Mouse (Mus musculus) cerebral cortex, adult 2 months (tissue): ENCODE results near the gene Gm29427.

Source experiments
- WGBS: fragments of 180-500 bp; shearing (Covaris S2); methylation state at CpG from one replicate; pipeline ENCODE4 v1.1.7; 2018; 5-methylcytosine and 5-hydroxymethylcytosine counted together

The Gm29427 gene

DNA sequence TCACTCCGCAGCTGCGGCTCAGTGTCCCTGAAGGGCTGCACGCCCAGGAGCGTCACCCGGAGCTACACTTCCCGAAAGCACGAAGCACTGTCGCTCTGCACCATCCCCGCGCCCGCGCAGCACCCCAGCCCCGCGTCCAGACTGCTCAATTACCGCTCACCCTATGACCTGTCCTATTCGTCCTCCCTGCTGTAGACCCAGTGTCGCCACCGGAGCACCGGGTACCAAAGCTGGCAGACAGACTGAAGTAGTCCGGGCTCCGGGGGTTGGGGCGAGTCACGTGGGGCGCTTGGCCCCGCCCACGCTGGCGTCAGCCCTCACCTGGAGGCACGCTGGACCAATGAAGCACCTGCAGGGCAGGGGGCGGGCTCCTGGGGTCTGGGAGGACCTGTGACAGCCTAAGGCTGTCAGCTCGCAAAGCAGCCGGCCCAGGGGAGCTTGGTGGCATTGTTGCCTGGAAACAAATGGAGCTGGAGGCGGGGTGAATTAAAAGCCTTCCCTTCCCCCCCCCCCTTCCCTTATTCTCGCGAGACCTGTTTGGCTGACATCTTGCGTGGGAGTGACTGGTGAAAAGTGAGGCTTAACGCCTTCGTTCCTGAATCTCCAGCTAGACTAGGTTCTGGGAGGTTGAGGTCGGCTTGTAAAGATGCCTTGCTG lies at the start of gene Gm29427:
Gene Gm29427, minus strand, starts transcription at position 239 of the 657 bp plus-strand sequence.
- WGBS, result under 1% methylated on average over 38 of the region's 38 CpGs

DNA sequence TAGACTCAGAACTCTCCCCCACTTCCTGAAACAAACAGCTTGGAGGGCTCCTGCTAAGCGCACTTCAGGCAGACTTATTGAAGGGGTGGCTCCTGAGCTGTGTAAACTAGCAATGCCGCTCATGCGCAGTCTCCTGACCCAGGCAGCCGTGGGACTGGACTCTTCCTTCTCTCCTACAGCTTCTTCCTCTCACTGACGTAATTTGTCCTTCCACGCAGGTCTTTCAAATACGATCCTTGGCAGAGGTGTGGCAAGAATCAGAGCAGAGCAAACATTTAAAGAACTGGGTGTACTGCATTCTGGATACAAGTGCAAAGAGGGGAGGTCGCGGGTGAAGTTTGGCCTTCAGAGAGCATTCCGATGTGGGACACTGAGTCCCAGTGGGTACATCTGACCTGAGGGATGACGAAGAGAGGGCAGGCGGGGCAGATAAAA lies 48.4 kb upstream of the Gm29427 start:
- 93% methylated on average over 12 of the region's 12 CpGs for WGBS

DNA sequence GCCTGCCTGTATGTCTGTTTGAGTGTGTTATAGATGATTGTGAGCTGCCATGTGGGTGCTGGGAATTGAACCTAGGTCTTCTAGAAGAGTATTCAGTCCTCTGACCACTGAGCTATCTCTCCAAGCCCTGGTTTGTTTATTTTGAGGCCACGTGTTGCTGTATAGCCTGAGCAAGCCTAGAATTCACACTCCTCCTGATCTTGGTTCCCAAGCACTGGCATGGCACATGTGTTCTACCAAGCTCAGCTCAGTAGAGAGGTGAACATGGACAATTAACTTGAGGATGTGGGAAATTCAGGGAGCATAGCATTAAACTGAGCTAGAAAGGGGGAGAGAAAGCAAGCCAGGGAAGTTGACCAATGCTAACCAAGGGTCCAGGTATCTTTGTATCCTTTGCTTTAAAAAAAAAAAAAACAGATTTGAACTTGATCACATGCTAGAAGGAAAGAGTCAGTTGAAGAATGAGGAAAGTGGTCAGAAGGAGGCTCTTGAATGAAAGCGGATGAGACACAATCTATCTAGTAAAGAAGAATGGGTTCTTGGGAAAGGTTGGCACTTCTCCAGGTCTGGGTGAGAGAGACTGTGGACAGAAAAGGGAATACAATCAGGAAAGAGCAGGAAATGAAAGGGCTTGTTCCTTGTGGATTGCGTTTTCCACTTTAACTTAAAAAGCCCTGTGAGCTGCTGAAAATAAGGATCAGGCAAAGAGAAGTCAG lies 46.6 kb upstream of the Gm29427 start:
- 79% methylated on average over 3 of the region's 3 CpGs for WGBS

DNA sequence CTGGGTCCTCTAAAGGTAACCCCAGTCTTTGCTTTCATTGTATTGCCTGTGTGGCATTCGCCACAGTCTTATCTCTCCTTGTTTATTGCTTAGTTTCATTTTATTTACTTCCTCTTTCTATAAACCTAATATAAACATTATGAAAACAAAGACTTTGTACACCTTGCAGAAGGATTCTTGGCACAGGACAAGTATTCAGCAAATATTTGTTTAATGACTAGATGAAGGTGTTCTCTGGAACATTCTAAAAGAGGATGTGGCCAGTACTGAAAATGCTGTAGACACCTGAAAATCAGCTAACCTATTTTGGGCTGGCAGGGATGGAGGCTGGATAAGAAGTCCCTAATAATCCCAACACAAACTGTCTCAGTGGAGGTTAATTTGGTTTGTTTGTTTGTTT lies 46.0 kb upstream of the Gm29427 start:
- WGBS, result 78% methylated on average over 1 of the region's 1 CpGs

DNA sequence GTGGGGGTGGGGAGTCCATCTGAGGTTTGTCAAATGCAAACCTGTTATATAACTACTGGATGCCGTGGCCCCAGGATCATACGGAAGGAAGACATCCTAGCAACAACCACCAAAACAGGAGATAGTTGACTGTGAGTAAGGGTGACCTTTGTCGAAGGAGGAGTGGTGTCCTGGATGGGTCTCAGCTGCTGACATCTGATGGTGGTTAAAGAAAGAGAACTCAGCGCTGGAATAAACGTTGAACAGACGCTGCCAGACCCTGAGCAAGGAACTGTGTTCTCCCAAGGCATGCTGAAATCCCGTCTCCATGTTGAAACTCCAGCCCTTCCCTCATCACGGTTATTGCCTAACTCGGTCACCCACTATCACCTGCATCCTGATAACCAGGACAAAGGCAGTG lies 44.1 kb upstream of the Gm29427 start:
- WGBS, result 87% methylated on average over 9 of the region's 9 CpGs

DNA sequence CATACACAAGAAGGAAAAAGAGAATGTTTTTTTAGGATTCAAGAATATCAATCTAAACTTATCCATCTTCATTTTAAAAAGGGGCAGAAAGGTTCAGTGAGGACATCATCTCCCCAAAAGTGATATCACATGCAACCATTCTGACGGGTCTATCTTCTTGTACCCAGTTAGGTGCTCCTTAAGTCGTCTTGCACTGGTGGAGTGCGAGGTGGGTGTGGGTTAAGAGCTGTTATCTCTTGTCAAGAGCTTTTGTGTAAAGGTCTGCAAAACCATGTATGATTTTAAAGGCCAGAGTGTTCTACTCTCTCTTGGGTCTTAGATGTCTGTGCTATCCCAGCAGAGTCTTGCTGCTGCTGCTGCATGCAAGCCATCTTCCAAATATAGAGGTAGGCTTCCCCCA lies 31.2 kb upstream of the Gm29427 start:
- 89% methylated on average over 3 of the region's 3 CpGs for whole genome bisulfite sequencing

DNA sequence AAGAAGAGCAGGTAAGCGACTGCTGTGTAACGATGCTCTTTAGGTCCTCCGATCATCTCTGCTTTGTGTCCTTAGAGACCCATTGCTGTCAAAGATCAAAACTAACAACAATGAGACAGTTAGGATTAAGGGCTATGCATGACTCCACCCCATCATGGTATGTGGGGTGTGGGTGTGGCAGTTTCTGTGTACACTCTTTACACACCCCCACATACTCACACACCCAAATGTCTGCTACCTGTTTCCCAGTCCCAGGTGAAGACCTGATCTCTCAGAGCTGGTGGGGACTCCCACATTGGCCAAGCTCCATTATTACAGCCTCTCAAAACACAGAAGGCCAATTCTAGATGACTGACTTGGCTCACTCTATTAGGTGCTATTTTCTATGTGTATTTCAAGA lies 30.0 kb upstream of the Gm29427 start:
- 98% methylated on average over 3 of the region's 3 CpGs for WGBS

DNA sequence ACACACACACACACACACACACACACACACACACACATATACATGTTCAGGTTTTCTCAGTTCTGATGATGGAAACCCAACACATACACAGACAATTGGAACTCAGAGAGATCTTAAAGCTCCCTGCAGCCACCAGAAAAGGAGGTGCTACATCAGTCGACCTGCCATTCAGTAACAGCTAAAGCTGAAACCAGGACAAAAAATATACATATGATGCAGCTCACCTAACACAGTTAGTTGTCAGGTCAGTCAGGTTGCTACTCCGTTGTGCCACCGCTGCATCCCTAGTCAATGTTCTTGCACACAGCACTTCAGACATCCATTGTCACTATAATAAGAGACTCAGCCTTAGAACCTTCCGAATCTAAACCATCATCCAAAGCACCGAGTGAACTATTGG lies 29.4 kb upstream of the Gm29427 start:
- WGBS, result 91% methylated on average over 5 of the region's 5 CpGs

DNA sequence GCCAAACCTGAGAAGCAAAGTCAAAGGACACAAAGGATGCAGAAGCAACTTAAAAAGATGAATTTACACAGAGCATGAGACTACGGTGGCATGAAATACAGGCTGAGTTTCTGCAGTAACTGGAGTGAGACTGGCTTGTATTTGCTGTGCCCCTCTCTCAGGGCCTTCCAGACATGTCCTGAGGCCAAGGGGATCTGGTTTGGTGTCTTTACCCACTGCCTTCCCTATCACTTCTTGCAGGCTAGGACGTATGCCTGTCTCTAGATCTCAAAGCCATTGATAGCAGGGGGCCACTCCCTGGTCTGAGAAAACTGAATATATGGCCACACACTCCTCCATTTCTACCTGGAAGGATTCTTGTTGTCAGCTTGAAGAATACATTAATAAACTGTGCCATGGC lies 28.6 kb upstream of the Gm29427 start:
- 87% methylated on average over 2 of the region's 2 CpGs for WGBS

DNA sequence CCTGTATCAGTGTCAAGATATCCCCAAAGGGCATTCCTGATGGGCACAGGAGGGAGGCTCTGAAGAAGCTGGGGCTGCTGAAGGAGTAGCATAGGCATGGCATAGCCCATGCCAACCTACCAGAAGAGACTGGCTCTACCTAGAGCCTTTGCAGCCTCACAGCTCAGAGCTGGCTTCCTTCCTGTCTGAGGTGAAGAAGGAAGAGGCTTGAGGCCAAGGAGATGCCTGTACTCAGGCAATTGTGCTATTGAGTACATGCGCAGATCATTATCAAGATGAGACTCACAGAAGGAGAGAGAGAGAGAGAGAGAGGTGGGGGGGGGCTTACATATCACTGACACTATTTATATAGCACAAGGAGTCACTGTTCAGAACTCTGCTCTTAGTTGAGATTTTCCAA lies 28.2 kb upstream of the Gm29427 start:
- 74% methylated on average over 1 of the region's 1 CpGs for WGBS

DNA sequence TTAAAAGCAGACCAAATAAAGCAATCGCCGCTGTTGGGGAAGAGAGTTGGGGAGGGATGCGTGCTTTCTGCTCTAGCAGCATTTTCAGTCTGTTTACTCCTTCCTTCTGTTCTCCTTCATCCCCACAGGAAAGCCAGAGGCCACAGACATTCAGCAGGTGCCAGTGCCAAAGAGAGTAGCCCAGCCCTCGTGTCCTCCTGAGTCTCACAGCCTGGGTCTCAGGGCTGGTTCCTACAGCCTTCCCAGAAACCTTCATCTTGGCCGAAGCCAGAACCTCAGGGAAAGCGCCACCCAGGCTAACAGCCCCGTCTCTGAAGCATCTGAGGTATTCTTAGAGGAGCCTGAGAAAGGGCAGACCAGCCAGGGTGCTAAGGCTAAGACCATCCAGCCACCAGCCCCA lies 26.6 kb upstream of the Gm29427 start:
- over 99% methylated on average over 7 of the region's 7 CpGs for WGBS

DNA sequence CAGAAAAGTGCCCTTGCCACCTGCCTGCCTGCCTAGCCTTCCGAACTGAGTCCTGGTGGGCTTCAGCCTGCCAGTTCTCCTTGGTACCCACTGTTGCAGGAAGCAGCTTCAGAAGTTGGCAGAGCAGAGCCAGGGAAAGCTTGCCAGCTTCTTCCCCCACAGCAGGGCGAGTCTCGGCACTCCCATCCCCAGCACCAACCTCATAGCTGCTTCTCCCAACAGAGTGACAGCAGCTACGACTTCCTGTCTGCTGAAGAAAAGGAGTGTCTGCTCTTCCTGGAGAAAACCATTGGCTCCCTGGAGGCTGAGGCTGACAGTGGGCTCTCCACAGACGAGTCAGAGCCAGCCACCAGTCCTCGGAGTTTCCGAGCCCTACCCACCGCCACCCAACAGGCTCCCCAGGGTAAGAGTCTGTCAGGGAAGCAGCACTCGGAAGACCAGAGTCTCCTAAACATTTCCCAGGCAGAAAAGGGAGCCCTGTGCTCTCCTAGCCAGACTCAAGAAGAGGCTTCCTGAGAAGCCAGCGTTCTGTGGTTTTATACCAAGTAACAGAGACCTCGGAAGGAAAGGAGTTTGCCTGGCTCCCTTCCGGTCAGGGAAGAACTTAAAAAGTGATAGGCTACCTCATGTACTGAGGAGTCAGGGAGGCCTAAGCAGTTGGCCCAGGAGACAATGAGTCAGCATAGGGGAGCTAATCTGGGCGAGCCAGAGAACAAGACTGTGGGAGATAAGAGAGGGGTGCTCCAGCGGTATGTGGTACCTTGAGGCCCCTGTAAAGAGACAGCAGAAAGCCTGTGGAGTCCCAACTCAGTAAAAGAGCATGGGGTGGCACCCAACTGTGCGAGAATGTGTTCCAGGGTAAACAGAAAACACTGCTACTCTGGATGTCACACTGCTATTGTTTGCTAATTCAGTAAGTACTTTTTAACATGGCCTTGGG lies 25.5 kb upstream of the Gm29427 start:
- 39% methylated on average over 15 of the region's 15 CpGs for WGBS

DNA sequence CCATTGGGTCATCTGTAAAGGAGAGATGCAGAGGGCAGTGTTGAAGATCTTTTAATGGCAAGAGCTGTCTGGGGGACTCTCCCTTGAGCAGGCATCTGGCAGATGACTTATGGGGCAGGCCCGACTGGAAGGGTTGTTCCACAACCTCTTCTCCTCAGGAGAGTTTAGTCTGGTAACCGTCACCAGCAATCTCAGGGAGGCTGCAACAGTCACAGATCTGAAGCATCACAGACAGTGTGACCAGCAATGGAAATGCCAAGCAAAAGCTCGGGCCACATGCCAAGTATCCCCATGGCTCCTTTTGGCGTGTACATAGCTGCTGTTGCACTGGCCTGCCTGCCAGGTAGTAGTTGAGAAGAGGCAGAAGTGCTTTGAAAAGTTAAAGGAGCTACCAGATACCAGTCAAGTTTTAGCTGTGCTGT lies 24.6 kb upstream of the Gm29427 start:
- 44% methylated on average over 4 of the region's 4 CpGs for WGBS

DNA sequence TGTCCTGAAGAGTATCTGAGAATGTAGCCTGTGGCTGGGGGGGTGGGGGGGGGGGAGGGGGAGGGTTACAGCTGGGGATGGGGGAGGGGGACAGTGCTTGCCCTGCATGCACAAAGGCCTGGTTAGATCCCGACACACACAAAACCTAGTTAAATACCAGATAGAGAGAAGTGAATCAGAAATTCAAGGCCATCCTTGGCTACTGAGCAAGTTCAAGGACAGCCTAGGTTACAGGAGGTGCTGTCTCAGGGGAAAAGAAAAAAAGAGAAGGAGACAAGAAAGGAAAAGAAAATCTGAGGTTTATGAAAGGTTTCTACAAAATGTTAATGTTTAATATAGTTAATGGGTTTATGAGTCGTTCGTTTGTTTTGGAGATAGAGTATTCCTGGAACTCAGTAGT lies 24.0 kb upstream of the Gm29427 start:
- WGBS, result 92% methylated on average over 3 of the region's 3 CpGs

DNA sequence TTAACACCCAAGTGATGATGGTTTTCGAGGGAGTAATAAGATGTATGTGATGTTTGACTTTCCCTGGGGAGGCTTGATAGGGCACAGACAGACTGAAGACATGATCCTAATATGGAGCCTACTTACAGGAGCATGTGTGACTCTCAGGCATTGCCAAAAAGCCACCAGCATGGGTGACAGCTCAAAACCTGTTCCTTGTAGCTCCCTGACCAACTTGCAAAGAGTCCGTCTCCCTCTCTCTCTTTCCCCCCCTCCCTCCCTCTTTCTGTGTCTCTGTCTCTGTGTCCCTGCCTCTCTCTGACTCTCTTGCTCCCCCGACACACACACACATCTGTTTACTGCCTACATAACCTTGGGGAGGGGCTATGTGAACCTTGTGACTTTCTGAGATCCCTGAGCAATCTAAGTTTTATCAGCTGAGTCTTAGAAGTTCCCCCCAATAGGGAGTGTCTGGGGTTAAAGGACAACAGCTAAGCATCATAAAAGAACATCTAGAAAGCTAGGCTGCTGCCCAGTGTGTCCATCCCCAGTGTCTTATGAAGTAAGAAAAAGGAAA lies 23.0 kb upstream of the Gm29427 start:
- 89% methylated on average over 3 of the region's 3 CpGs for WGBS

DNA sequence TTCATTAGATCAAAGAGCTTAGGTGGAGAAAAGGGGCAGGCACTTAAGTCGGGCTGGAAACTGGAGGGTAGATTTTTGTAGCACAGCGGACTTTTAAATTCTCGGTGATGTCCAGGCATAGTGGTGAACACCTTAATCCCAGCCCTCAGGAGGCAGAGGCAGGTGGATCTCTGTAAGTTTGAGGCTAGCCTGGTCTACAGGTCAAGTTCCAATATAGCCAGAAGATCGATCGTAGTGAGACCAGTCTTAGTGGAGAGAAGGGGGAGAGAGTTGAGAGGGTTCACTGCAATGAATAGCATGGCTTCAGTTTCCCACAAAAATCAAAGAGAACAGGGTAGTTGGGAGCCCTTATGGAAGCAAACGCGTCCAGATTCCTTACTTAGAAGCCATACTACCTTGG lies 22.3 kb upstream of the Gm29427 start:
- 94% methylated on average over 7 of the region's 7 CpGs for WGBS

DNA sequence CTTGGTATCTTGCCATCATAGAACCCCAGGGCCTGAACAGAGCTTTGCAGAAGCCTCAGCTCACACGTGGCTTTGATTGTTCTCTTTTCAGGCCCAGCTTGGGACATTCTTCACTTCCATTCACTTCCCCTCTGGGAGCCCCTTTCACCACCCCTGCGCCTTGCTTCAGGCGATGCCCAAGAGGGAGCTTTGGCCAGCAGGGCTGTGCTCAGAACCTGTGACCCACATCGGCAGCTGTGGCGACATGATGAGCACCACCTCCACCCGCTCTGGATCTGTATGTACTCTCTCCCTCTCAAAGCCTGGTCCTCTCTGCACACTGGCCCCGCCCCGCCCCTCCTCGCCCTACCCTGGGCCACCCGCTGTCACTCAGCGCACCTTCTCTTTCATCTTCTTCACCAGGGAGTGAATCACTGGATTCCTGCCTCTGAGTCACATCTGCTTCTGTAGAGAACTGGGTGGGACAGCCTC lies 21.8 kb upstream of the Gm29427 start:
- WGBS, result 67% methylated on average over 11 of the region's 11 CpGs

DNA sequence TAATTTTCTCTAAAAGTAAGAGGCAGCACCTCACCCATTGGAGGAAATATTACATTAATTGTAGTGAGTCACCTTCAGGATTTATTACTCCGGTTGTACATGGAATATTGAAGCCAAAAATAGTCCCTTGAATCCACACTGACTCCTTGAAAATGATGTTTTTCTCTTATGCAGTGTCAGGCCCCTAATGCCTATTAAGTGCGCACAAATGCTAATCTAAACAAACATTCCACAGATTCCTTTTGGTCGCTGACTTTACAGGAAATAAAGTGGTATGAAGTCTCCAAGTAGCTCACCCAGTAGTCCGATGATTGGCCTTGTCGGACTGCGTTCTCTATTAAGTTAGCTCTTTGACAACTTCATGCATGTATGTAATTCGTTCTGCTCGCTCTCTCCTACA lies 19.3 kb upstream of the Gm29427 start:
- WGBS, result 81% methylated on average over 8 of the region's 8 CpGs

DNA sequence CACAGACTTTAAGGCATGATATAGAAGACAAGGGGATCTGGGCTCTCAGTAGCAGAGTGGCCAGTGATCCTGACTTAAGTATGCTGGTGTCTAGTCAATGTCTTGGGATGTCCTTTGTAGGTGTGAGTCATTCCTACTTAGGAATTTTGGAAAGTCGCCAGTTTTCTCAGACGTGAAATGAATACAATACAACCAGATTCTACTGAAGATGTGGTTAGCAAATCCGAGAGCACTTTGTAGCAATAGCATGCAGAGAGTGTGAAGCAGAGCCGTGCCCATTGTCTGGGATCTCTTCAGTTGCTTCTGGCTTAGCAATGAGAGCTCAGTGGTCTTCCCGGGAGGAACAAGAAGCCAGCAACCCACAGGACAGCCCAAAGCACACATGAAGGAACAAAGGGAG lies 18.9 kb upstream of the Gm29427 start:
- 43% methylated on average over 5 of the region's 5 CpGs for WGBS

DNA sequence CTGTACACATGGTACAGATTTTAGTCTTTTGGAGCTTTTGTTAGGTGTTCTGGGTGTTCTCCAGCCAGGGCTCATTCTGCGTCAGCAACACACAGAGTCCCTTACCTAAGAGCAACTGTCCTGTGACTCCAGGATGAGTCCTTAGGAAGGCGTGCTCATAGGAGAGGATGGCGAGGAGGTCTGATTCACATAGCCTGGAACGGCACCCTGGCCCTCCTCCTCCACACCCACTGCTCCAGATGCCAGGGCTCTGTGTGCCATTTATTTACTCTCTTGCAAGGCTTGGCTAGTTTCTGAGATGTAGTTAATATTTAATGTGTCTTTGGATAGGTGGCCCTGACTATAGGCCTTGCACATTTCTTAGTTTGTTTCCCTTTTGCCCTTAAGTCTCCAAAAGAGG lies 18.1 kb upstream of the Gm29427 start:
- 59% methylated on average over 4 of the region's 4 CpGs for WGBS

DNA sequence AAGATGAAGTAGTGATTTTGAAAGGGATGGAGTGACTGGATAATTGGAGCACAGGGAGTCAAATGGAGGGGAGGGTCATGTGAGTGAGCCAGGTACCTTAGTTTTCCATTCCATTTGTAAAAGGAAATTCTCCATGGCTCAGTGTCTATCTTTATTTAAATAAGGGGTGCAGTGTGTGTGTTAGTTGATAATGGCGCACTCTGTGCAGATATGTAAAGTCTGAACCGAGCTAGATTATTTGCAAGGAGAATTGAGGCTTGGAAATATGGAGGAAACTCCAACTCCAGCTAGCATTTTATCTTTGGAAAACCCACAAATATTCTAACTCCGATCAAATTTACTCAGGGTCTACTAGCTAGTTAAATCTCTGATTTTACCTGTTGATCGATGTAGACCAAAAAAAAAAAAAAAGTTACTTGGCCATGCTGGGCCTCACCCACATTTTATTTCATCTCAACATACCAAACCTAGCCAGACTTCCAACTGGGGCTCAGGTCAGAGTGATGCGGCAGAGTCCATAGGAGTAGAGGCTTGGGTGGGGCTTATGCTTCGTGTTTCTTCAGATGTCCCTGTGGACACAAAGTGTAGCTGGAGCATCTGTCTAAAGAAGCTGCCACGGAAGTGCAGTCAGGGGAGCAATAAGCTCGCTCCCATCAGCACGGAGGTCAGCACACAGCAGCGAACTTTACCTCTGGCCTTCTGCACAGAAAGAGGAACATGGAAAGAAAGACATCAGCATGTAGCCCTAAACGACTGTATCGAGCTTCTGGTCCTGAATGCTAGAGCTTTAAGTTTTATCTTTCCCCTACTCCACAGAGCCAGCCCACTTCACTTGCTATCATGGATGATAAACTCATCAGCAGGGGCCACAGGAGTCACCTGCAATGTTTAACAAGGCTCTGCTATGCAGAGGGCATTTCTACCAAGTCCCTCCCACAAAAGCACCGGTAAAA lies 17.4 kb upstream of the Gm29427 start:
- 89% methylated on average over 13 of the region's 13 CpGs for WGBS
